Mouse (Mus musculus): ENCODE data around the gene Chml. TPM values are rescaled to one million over a fixed set of nuclear protein-coding genes. Genes with fewer than 3 reads are reported as not detected.

The Chml gene
- total RNA-seq (2023; ENCODE audit: inconsistent age) = 5.8 to 10.0 TPM (median 7.7 TPM) in 4 replicates

DNA sequence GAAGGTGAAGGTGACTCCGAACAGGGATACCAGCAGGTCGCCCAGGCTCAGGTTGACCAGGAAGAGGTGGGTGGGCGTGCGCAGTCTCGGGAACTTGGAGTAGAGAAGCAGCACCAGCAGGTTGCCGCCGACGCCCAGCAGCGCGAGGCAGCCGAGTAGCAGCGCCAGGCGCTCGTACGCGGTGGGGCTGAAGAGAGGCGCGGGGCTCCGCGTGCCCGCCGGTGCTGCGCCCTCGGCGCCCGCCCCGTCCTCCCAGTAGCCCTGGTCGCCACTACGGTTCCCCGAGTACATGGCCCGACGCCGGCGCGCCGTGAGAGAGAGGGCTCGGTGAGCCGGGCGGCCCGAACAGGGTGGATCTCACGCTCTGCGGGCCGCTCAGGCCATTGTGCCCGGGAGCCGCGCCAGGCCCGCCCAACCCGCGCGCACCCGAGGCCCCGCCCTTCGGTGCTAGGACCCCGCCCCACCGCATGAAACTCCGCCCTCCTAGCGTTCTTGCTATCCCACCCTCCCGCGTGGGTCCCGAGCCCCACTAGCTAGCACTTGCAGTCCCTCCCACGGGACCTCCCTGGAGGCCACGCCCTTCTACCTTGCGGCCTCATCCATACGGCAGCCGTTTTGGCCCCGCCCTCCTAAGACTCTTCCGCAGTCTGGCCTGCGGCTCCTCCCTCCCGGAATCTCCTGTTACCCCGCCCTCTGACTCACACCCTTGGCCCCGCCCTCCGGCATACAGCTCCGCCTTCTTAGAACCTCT, at the start of gene Chml, which contains the start of gene Opn3:
Gene Chml, minus strand, starts transcription at position 656 of the 751 bp plus-strand sequence.
Gene Opn3, minus strand, starts transcription at position 531 of the 751 bp plus-strand sequence.

DNA sequence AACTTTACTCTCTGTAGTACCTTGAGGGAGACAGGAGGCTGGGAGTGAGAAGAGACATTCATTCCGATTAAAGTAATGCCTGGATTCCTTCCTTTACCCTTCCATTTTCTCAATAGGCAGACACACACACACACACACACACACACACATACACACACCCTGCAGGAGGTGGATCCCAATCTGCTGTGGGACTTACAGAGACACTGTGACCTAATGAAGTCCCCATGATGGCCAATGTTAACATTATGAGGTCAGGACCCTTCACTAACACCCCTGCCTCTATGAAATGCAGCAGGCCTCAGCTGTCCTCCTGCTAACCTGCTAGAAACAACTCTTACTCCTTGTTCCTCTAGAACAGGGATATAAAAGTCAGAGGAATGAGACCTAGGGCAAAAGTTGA, 5.6 kb upstream of the Chml start, which contains the start of gene Wdr64:
Gene Wdr64, plus strand, starts transcription at position 301 of the 400 bp plus-strand sequence.

Other genes starting within 250 kb of the Chml start
- gene Rgs7, start 200.4 kb downstream of the Chml start, total RNA-seq (2023; ENCODE audit: inconsistent age) = 0.33 TPM in 1 of 4 replicates, not detected in the others
- gene Kmo, start 72.5 kb downstream of the Chml start, total RNA-seq (2023; ENCODE audit: inconsistent age) = 113 to 124 TPM (median 120 TPM) in 4 replicates
- 45.6 to 72.4 TPM (median 49.2 TPM) in 4 replicates for gene Fh1, start 67.3 kb downstream of the Chml start, total RNA-seq (2023; ENCODE audit: inconsistent age)
- gene Opn3, start 125 bp downstream of the Chml start, total RNA-seq (2023; ENCODE audit: inconsistent age) = 1.0 to 4.3 TPM (median 2.1 TPM) in 4 replicates
- gene Wdr64, start 5.7 kb upstream of the Chml start, total RNA-seq (2023; ENCODE audit: inconsistent age) = not detected in 4 replicates
- 4.4 to 7.0 TPM (median 4.5 TPM) in 4 replicates for gene Exo1, start 187.7 kb upstream of the Chml start, total RNA-seq (2023; ENCODE audit: inconsistent age)
- gene Gm38100, start 227.4 kb upstream of the Chml start, total RNA-seq (2023; ENCODE audit: inconsistent age) = not detected in 4 replicates